Mouse (Mus musculus): Measurements from ENCODE around the gene Car11. TPM values are rescaled to one million over a fixed set of nuclear protein-coding genes. Genes with fewer than 3 reads are reported as not detected.
"Not testable (repeated sequence)": the region's sequence is repeated elsewhere in the genome, so short reads cannot be mapped to it uniquely, and the experiment has no call there.

Car11 gene
- polyA plus RNA-seq (2012; rRNA removed): 351 and 377 TPM in 2 replicates

DNA sequence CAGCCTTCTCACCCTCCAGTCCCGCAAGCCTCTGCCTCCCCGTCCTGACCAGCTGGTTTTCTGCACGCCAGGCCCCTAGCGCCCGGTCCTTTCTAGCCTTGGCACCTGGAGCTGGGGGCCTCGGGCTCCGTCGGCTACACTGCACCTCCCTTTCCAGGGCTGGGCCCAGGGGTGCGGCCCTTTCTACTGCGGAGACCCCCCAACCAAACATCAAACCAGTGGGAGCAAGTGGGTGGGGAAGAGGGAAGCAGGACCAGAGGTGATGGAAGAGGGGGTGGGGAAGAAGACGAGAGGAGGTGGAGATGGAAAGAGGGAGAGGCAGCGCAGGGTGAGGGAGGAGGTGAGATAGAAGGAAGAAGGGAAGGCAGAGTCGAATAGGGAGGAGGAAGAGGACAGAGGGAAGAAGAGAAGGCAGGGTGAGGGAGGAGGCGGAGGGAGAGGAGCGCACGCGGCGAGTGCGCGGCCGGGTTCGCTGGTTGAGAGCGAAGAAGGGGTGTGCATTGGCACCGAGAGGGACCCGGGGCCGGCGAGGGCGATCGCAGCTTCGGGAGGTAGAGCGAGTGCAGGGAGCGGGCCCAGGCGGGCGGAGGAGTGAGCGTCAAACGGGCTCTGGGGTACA, at the start of gene Car11:
TSS of gene Car11 (plus strand) at position 321 of the 619 bp plus-strand sequence.
- peak within 1 kb of the TSS; percentile 84 for H3K4me3 ChIP-seq (ENCODE audit: insufficient read depth, low read length)
- TF ChIP-seq CTCF (IDR thresholded peaks at IDR 0.05; ENCODE audit: extremely low read depth, insufficient read depth, low read length) (no peak), POLR2A (IDR thresholded peaks at IDR 0.05; ENCODE audit: extremely low read depth, insufficient read depth, low read length) (peak; percentile 81)
- H3K27ac ChIP-seq (ENCODE audit: insufficient read depth, low read length): peak within 1 kb of the TSS; percentile 86
- H3K4me1 ChIP-seq (ENCODE audit: control insufficient read depth, insufficient read depth, low read length): no peaks in the 10 kb centered on the region

DNA sequence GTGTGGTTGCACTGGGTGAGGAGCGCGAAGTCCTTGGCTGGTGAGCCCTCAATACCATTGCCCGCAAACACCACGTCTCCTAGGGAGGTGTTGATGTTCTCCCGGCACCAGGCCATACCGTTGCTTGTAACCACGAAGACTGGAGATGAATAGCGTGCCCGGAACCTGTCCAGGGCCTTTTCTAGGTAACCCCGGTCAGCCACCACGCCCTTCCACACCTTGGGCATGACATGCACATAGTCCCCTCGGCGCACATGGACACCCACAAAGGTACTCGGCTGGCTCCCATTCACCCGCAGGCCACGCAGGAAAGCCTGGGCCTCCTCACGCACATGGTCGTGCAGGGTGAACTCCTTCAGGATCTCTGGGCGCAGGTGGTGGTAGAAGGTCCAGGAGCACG, 49.2 kb upstream of the Car11 start:
- not testable (repeated sequence) for H3K4me1 ChIP-seq (ENCODE audit: control insufficient read depth, insufficient read depth, low read length); H3K27ac ChIP-seq (ENCODE audit: insufficient read depth, low read length); H3K4me3 ChIP-seq (ENCODE audit: insufficient read depth, low read length)

DNA sequence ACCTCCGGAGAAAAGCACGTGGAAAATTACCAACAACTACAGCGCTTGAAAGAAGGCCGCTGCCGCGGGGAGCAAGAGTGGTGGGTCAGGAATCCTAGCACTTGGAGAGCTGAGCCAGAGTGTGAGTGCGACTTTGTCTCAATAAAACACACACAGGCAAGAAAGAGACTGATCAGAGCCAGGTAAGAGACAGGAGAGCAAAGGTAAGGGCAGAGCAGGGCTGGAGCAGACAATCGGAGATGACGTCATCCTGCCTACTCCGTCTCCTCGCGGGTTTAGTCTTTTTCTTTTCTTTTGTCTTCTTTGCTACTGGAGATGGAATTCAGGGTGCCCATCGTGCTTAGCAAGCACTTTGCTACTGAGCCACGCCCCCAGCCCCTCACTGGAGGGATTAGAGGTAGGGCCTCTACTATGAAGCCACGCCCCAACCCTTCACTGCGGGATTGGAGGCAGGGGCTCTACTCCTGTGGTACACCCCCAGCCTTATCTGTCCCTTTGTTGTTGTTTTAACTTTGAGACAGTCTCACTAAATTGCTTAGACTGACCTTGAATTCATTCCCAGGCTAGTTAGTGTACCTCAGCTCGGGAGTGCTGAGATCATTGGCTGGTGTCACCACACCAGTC, 45.1 kb upstream of the Car11 start:
- TF ChIP-seq CTCF (IDR thresholded peaks at IDR 0.05; ENCODE audit: extremely low read depth, insufficient read depth, low read length): no peak
- TF ChIP-seq POLR2A (IDR thresholded peaks at IDR 0.05; ENCODE audit: extremely low read depth, insufficient read depth, low read length): no peak
- H3K27ac ChIP-seq (ENCODE audit: insufficient read depth, low read length): no peak overlapping the region
- no peak overlapping the region for H3K4me3 ChIP-seq (ENCODE audit: insufficient read depth, low read length)
- H3K4me1 ChIP-seq (ENCODE audit: control insufficient read depth, insufficient read depth, low read length): no peaks in the 10 kb centered on the region; the same call in 1 of the 2 replicates

DNA sequence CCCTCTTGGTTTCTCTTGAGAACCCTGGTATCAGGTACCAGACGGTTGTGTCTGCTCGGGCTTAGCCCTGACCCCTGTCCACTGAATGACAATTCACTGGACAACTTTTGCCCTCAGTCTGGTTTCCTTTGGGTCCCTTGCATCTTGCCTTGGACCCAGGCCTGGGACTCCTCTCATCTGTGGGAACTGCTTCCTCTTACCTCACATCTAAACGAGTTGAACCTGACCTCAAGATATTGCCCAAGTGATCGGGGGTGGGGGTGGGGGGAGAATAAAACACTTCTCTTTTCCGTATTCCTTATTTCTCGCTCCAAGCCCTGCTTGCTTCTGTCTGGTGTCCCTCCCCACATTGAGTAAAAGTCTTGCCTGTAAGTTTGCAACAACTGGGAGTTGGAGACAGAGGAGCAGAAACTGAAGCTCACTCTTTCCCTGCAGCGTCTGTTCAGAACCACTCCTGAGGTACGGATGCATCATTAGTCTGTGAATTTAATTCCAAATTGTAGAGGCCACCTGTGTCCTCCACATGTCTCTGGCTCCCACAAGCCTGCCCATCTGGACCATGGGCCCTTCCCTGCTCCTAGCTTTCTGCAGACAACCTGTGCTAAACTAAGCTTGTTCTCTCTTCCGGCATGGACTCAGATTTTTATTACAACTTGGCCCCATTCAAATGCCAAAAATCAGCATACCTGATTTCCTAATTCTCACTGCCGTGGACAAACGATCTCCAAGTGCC, 38.7 kb upstream of the Car11 start:
- Histone ChIP-seq H3K27ac (ENCODE audit: insufficient read depth, low read length) (no peak overlapping the region), H3K4me1 (ENCODE audit: control insufficient read depth, insufficient read depth, low read length) (no peaks in the 10 kb centered on the region; the same call in 1 of the 2 replicates), H3K4me3 (ENCODE audit: insufficient read depth, low read length) (no peak overlapping the region)
- no peak for TF ChIP-seq CTCF (IDR thresholded peaks at IDR 0.05; ENCODE audit: extremely low read depth, insufficient read depth, low read length)
- no peak for TF ChIP-seq POLR2A (IDR thresholded peaks at IDR 0.05; ENCODE audit: extremely low read depth, insufficient read depth, low read length)

DNA sequence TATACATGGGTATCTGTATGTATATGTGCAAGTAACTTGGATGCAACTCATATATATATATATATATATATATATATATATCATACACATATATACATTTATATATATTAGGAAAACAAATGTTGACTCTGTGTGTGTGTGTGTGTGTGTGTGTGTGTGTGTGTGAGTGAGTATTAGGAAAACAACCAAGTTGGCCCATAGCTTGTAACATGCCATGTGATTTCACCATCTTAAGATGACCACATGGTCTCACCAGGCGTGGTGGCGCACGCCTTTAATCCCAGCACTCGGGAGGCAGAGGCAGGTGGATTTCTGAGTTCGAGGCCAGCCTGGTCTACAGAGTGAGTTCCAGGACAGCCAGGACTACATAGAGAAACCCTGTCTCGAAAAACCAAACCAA, 37.9 kb upstream of the Car11 start:
- not testable (repeated sequence) for H3K4me3 ChIP-seq (ENCODE audit: insufficient read depth, low read length); H3K27ac ChIP-seq (ENCODE audit: insufficient read depth, low read length); H3K4me1 ChIP-seq (ENCODE audit: control insufficient read depth, insufficient read depth, low read length)

DNA sequence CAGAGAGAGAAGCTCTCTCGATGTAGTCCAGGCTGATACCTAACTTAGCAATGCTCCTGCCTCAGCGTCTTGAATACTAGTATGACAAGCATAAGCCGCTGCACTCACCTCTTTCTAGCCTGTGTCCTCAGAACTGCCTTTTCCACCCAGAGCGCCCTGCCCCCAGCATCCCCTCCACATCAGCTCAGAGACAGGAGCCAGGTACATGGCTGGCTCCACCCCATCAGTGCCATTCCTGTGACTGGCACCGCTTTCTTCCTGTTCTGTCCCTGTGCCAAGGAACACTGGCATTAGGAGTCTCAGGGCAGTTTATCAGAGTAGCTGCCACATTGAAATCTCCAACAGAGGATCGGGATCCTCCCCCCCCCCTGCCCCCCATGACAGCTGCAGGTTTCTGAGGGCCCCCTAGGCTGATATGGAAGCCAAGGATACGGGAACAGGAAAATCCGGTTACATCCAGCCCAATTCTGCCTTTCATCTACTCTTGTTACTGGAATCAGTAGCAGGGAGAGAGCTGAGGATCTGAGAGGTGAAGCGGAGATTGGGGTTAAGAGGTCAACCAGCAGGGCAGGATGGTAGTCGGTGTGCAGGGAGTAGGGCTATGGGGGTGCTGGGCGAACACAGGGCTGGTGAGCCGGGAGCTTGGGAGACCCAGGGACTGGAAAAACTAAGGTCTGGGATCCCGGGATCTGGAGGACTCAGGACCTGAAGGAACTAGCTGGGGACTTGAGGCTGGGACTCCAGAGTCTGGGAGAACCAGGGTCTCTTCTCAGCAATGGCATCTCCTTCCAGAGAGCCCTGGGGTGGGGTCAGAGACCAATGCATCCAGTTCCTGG, 34.1 kb upstream of the Car11 start:
- H3K4me3 ChIP-seq (ENCODE audit: insufficient read depth, low read length): no peak overlapping the region
- H3K4me1 ChIP-seq (ENCODE audit: control insufficient read depth, insufficient read depth, low read length): no peaks in the 10 kb centered on the region
- no peak for TF ChIP-seq POLR2A (IDR thresholded peaks at IDR 0.05; ENCODE audit: extremely low read depth, insufficient read depth, low read length)
- H3K27ac ChIP-seq (ENCODE audit: insufficient read depth, low read length): no peak overlapping the region

DNA sequence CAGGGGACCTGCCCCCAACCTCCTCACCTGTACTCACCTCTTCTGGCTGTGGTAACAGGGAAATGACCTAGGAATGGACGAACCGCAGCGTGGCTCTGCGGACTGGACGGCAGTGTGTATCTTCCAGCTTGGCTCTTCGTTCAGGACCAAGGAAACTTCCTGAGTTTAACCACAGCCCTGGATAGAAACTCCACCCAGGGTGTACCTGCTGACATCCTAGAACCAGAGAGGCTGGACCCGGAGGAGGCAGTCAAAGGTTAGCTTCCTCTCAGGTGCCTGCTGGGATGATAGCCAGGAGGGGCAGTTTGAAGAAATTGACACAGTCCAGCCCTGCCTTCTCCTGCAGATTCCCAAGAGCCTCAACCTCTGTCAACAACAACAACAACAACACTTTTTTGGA, 33.5 kb upstream of the Car11 start, which contains the start of gene Fut2:
TSS of gene Fut2 (minus strand) at position 234 of the 400 bp plus-strand sequence.
- Histone ChIP-seq H3K4me3 (ENCODE audit: insufficient read depth, low read length) (no peak within 1 kb of the TSS), H3K27ac (ENCODE audit: insufficient read depth, low read length) (no peak within 1 kb of the TSS), H3K4me1 (ENCODE audit: control insufficient read depth, insufficient read depth, low read length) (no peaks in the 10 kb centered on the region)
- TF ChIP-seq POLR2A (IDR thresholded peaks at IDR 0.05; ENCODE audit: extremely low read depth, insufficient read depth, low read length): no peak
- TF ChIP-seq CTCF (IDR thresholded peaks at IDR 0.05; ENCODE audit: extremely low read depth, insufficient read depth, low read length): no peak

DNA sequence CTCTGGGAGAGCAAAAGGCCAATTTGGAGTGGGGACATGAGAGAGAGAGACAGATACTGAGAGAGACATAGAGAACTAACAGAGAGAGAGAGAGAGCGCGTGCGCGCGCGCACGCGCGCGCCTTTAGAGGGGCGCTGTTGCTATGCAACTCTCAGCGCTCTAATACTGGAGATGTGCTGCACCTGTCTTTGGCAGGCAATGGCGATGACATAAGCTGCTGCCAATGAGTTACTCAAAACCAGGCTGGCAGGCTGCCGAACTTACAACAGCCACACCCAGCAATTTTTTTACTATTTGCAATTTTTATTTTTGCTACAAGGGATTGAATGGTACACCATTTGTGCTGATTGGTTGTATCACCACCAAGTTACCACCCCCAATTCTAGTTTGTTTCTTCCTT, 31.9 kb upstream of the Car11 start:
- no peak overlapping the region for H3K4me3 ChIP-seq (ENCODE audit: insufficient read depth, low read length)
- H3K4me1 ChIP-seq (ENCODE audit: control insufficient read depth, insufficient read depth, low read length): no peaks in the 10 kb centered on the region
- no peak overlapping the region for H3K27ac ChIP-seq (ENCODE audit: insufficient read depth, low read length)
- no peak for TF ChIP-seq POLR2A (IDR thresholded peaks at IDR 0.05; ENCODE audit: extremely low read depth, insufficient read depth, low read length)
- TF ChIP-seq CTCF (IDR thresholded peaks at IDR 0.05; ENCODE audit: extremely low read depth, insufficient read depth, low read length): no peak

DNA sequence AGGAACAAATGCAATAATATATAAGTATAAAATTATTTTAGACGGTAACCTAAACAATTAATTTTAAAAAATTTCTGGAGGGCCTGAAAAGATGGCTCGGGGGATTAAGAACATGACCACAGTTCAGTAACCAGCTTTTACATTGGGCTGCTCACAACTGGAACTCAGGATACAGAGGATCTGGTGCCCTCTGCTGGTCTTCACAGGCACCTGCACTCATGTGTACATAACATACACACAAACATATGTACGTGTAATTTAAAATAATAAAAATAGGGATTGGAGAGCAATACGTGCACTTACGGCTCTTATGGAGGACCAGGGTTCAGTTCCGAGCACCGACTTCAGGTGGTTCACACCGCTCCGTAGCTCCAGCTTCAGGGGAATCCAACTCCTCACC, 30.7 kb upstream of the Car11 start:
- TF ChIP-seq POLR2A (IDR thresholded peaks at IDR 0.05; ENCODE audit: extremely low read depth, insufficient read depth, low read length): no peak
- Histone ChIP-seq H3K4me3 (ENCODE audit: insufficient read depth, low read length) (no peak overlapping the region), H3K4me1 (ENCODE audit: control insufficient read depth, insufficient read depth, low read length) (no peaks in the 10 kb centered on the region), H3K27ac (ENCODE audit: insufficient read depth, low read length) (no peak overlapping the region)

Data from cortical plate, adult 2 months (tissue).